Mouse (Mus musculus): ENCODE measurements around the gene Galnt10.

DNA sequence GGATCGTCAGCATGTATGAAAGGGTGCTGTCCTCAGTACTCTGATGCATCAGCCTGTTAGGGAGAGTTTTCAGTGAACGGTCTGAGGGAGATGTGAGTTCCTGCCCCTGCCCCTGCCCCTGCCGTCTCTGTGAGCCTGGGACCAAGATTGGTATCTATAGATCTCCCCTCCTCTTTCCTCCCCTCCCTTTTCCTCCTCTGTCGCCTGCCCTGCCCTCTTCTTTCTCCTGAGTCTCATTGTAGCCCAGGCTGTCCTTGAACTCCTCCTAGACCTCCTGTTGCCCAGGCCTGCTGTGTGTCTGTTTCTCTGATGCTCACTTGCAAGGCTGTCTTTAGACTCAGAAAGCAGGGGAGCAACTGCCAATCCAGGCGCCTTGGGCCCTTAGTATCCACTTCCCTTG, 39.6 kb downstream of the Galnt10 start:
- TF ChIP-seq CTCF (IDR thresholded peaks at IDR 0.05; ENCODE audit: extremely low read depth, insufficient read length, insufficient replicate concordance, low read depth, low read length) (no peak), POLR2A (IDR thresholded peaks at IDR 0.05; ENCODE audit: low read depth, low read length) (no peak)
